Comparison of ENCODE assay signal across 10 mouse cellular contexts in the genomic region with DNA sequence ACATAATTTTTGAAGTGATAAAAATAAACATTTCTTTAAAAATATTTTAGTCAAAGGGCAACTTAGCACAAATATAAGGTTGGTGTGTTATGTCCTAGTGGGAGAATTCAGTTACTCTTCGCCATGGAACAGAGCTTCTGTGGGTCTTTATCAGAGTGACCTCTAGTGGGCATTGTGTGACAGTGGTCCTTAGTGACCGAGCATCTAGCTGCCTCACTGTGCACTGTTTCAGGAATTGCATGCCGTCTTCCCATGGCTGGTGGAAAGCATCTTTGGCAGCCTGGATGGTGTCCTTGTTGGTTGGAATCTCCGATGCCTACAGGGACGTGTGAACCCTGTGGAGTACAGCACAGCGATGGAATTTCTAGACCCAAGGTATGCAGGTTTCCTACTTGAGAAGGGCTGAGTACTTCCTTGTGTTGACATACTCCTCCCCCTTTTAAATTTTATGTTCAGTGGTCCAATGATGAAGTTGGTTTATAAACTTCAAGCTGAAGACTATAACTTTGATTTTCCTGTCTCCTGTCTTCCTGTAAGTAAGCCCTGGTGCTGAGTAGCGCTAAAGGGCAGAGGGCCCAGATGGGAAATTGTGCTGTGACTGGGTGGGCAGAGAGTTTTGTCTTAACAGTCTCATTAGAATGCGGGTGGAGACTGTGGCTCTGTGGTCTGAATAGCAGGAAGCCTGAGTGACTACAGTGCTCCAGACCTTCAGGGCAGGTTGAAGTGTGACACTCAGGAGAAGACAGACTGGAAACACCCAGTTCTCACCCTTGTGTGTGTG. TPM values are rescaled to one million over a fixed set of nuclear protein-coding genes. Genes with fewer than 3 reads are reported as not detected.
DNase-seq lines count a peak whose midpoint lies in the region; ATAC-seq and TF ChIP-seq lines count a peak whose summit lies in the region.
"Had no signal": no experiment of that assay in that cellular context is flagged by ENCODE, and none has a peak within 500 bp of the region (broad histone marks: within the 10 kb centered on the region; RNA-seq: fewer than 3 reads in every experiment).

No protein-coding gene starts in this region.

- no peak overlapping the region for H3K9ac ChIP-seq in lung, embryonic 14.5 days
- H3K9ac ChIP-seq in forebrain, embryonic 16.5 days (replicated peaks; ENCODE audit: low read depth, low read length): no peak overlapping the region
- H3K9ac ChIP-seq: heart, embryonic 13.5 days had no signal

- H3K9me3 ChIP-seq in lung, embryonic 14.5 days (ENCODE audit: low read depth, low read length): no peaks in the 10 kb centered on the region
- H3K9me3 ChIP-seq in forebrain, embryonic 16.5 days (ENCODE audit: control insufficient read depth, low read length): no peaks in the 10 kb centered on the region
- H3K9me3 ChIP-seq: heart, embryonic 13.5 days had no signal

- no peaks in the 10 kb centered on the region for H3K27me3 ChIP-seq in lung, embryonic 14.5 days (ENCODE audit: insufficient read depth, low read length)
- no peaks in the 10 kb centered on the region for H3K27me3 ChIP-seq in forebrain, embryonic 16.5 days (replicated peaks; ENCODE audit: control insufficient read depth, insufficient read depth, low read length)
- H3K27me3 ChIP-seq: heart, embryonic 13.5 days had no signal

- WGBS in lung, embryonic 14.5 days: 60% methylated on average over 8 of the region's 8 CpGs
- WGBS in forebrain, embryonic 16.5 days: 69% methylated on average over 8 of the region's 8 CpGs

- ATAC-seq in lung, embryonic 14.5 days (ENCODE audit: insufficient read depth): peak; percentile 52; the same call in 1 of the 2 replicates
- ATAC-seq in forebrain, embryonic 16.5 days: peak; percentile 55; the same call in 1 of the 2 replicates

- peak; percentile 76 for TF ChIP-seq CTCF in lung, embryonic 14.5 days (IDR thresholded peaks at IDR 0.05; ENCODE audit: low read depth)

- H3K4me3 ChIP-seq in lung, embryonic 14.5 days (ENCODE audit: low read depth, low read length): no peak overlapping the region
- H3K4me3 ChIP-seq in forebrain, embryonic 16.5 days (replicated peaks; ENCODE audit: low read length): no peak overlapping the region
- H3K4me3 ChIP-seq: heart, embryonic 13.5 days had no signal

- DNase-seq in cerebellum, postnatal 25 days: peak; percentile 20 to 44
- DNase-seq in cerebellum, adult 11-12 months: no peak
- peak; percentile 76 for DNase-seq in lung, embryonic 14.5 days
- DNase-seq in lung, adult 18-20 months: no peak
- DNase-seq in retina, embryonic 14.5 days (ENCODE audit: low spot score): peak; percentile 79
- no peak for DNase-seq in gastrocnemius, postnatal 10 days
- DNase-seq in layer of hippocampus, adult 8-10 months (ENCODE audit: low spot score in 2 of 2): no peak

- H3K27ac ChIP-seq in lung, embryonic 14.5 days (ENCODE audit: low read depth): no peak overlapping the region
- no peak overlapping the region for H3K27ac ChIP-seq in forebrain, embryonic 16.5 days (ENCODE audit: low read length)
- H3K27ac ChIP-seq: heart, embryonic 13.5 days had no signal

- H3K36me3 ChIP-seq in lung, embryonic 14.5 days (ENCODE audit: insufficient read depth): peaks cover 85% of the 10 kb centered on the region
- peaks cover 23% of the 10 kb centered on the region for H3K36me3 ChIP-seq in forebrain, embryonic 16.5 days (ENCODE audit: control insufficient read depth, insufficient read depth)

- no peaks in the 10 kb centered on the region for H3K4me1 ChIP-seq in lung, embryonic 14.5 days (ENCODE audit: insufficient read depth)
- no peaks in the 10 kb centered on the region for H3K4me1 ChIP-seq in forebrain, embryonic 16.5 days (replicated peaks; ENCODE audit: control insufficient read depth, insufficient read depth, low read length)
- H3K4me1 ChIP-seq: heart, embryonic 13.5 days had no signal

- no peak overlapping the region for H3K4me2 ChIP-seq in lung, embryonic 14.5 days
- H3K4me2 ChIP-seq in forebrain, embryonic 16.5 days (ENCODE audit: low read length): no peak overlapping the region
- H3K4me2 ChIP-seq: heart, embryonic 13.5 days had no signal

RNA-seq across cellular contexts. Expression of a gene that starts 6.5 kb away (rescaled TPM):
- 45.4 and 45.7 TPM in 2 replicates for polyA plus RNA-seq in lung, embryonic 14.5 days (2014; fragmentation: Nextera tagmentation; extraction: Ambion mirVana)
- 33.4 and 38.3 TPM in 2 replicates for polyA plus RNA-seq in forebrain, embryonic 16.5 days (2015; fragmentation: Nextera tagmentation; extraction: Ambion mirVana)
- 10 to 100 TPM; 13.6 to 21.6 TPM for total RNA-seq in gastrocnemius, postnatal 10 days (2021)
- 10 to 100 TPM; 51.8 to 70.7 (median 60.0) TPM for total RNA-seq in layer of hippocampus, adult 8-10 months (2022)

RNA-seq across cellular contexts. Expression of a gene that starts 20.6 kb away (rescaled TPM):
- polyA plus RNA-seq in lung, embryonic 14.5 days (2014; fragmentation: Nextera tagmentation; extraction: Ambion mirVana): 5.3 and 5.4 TPM in 2 replicates
- polyA plus RNA-seq in forebrain, embryonic 16.5 days (2015; fragmentation: Nextera tagmentation; extraction: Ambion mirVana): 5.5 and 7.7 TPM in 2 replicates
- total RNA-seq in gastrocnemius, postnatal 10 days (2021): 1 to 10 TPM; 2.2 to 2.5 TPM
- total RNA-seq in layer of hippocampus, adult 8-10 months (2022): 10 to 100 TPM; 29.8 to 42.6 (median 41.3) TPM
- total RNA-seq: monocyte, adult 5-6 weeks had no signal

RNA-seq across cellular contexts. Expression of a gene that starts 42.7 kb away (rescaled TPM):
- polyA plus RNA-seq in lung, embryonic 14.5 days (2014; fragmentation: Nextera tagmentation; extraction: Ambion mirVana): 6.2 and 8.0 TPM in 2 replicates
- 35.0 and 44.5 TPM in 2 replicates for polyA plus RNA-seq in forebrain, embryonic 16.5 days (2015; fragmentation: Nextera tagmentation; extraction: Ambion mirVana)
- total RNA-seq in gastrocnemius, postnatal 10 days (2021): 1 to 10 TPM; 1.6 to 2.7 TPM
- total RNA-seq in layer of hippocampus, adult 8-10 months (2022): 100 to 1,000 TPM in 2 of 4 experiments, 10 to 100 TPM in 2; 80.6 to 117 (median 97.4) TPM
- total RNA-seq: monocyte, adult 5-6 weeks had no signal

Comparison
In these comparisons a context has a peak if more than half of its experiments do, and no peak if none do; other contexts are left out.
1. DNase-seq: peak in cerebellum, postnatal 25 days (2 of 2), lung, embryonic 14.5 days (single experiment) and retina, embryonic 14.5 days (single experiment); none in cerebellum, adult 11-12 months (single experiment), lung, adult 18-20 months (0 of 2), gastrocnemius, postnatal 10 days (single experiment) and layer of hippocampus, adult 8-10 months (0 of 2).
2. RNA of a gene that starts 20.6 kb away (total RNA-seq): 29.8 to 42.6 TPM in layer of hippocampus, adult 8-10 months; 2.2 to 2.5 TPM in gastrocnemius, postnatal 10 days; every median in the first group is over 4 times any median in the second.
3. RNA of a gene that starts 42.7 kb away (total RNA-seq): 80.6 to 117 TPM in layer of hippocampus, adult 8-10 months; 1.6 to 2.7 TPM in gastrocnemius, postnatal 10 days; every median in the first group is over 10 times any median in the second.